Mouse (Mus musculus) adrenal gland, adult 10 weeks (tissue): ENCODE measurements around the gene Slc25a19. TPM values are rescaled to one million over a fixed set of nuclear protein-coding genes. Genes with fewer than 3 reads are reported as not detected.

ENCODE experiments used
- polyA plus RNA-seq: library from polyadenylated mRNA; stranded (reverse); fragments of 350-450 nt; fragmentation: Illumina TruSeq; extraction: RNeasy Lipid Tissue Mini Kit (QIAGEN cat#74804); gene quantifications from one replicate; pipeline ENCODE4 v1.2.3, GENCODE M21; 2014; ENCODE audit warnings: low read depth, low replicate concordance

The Slc25a19 gene
- polyA plus RNA-seq: 6.1 TPM

DNA sequence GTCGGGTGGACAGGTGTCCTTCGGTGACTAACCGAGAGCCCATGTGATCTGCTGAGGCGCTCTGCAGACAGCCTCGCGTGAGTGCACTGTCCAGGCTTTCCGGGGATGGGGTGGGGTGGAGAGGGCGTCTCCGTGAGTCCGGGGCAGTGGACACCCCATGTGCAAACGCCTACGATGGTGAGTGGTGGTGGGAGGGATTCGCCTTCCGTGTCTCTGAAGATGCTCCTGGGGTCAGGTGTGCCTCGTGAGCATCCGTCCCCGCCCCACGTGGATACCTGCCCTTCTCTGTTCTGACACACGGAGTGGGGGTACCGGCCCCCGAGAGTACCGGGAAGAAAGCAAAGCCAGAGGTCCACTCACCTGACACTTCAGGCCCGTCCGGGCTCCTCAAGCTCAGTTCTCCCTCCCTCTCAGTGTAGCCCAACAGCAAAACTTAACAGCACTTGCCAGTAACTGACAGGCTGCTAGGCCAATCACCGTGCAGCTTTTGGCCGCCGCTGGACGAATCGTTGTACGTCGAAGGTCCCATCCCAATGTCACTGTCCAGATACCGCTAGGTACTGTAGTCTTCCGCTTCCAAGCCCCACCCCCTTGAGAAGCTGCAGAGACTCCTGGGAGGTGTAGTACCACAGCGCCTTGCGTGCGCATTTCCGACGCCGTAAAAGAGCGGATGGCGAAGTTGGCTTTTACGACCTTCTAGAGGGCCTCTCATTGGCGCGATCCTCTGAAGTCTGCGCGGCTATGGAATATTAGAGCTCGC lies at the start of gene Slc25a19:
Slc25a19 (minus strand) TSS at position 591 of the 760 bp plus-strand sequence.

GRCm38 (mm10) chr11:115612410-115613137 lies 15.5 kb downstream of the Slc25a19 start, which contains the start of gene Mif4gd:
Gene Mif4gd, minus strand, starts transcription at chr11:115612969.

DNA sequence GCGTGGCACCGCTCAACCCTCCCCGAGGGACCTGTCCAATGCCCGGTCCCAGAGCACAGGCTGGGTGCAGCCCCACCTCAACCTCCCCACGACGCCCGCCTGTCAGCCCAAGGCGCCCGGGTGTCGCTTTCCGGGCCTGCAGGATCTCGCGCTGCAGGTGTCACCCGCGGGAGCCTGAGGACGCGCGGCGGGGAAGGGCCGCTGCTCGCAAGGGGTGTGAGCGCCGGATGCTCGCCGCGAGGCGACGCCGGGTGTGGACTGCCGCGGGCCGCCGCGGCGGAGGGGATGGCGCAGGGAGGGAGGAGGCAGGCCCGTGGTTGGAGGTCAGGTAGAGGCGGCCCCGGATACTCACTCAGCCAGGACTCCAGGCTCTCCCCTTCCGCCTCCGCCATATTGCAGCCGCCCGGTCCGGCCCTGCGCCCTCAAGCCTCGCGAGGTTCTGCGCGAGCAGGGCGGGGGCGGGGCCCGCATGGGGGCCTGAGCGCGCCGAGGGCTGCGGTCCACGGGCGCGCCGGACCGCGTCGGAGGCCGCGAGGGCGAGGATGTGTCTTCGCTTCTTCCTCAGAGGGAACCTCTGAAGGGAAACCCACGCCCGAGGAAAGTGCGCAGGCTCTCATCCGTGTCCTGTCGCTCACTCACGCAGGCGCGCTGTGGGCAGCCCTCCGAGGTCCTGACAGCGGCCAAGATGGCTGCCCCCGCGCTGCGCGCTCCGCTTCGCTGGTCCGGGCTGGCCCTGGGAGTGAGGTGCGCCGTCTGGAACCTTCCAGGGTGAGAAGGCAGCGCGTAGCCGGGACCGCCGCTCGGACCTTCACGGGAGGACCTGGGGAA lies 24.4 kb downstream of the Slc25a19 start, which contains the start of the genes Mrps7 and Gga3:
Mrps7 (plus strand) TSS at position 450 of the 828 bp plus-strand sequence.
Gga3 (minus strand) TSS at position 576 of the 828 bp plus-strand sequence.

Other genes with a start within 250 kb of the Slc25a19 start
- 4.8 TPM for gene Cdr2l, start 246.4 kb downstream of the Slc25a19 start, polyA plus RNA-seq
- 17.7 TPM for gene Mrpl58, start 224.5 kb downstream of the Slc25a19 start, polyA plus RNA-seq
- gene Atp5h, start 208.3 kb downstream of the Slc25a19 start, polyA plus RNA-seq: 611 TPM
- 64.0 TPM for gene Kctd2, start 208.2 kb downstream of the Slc25a19 start, polyA plus RNA-seq
- gene Trim80, start 187.8 kb downstream of the Slc25a19 start, polyA plus RNA-seq: not detected
- gene Slc16a5, start 165.8 kb downstream of the Slc25a19 start, polyA plus RNA-seq: not detected
- 0.82 TPM for gene Armc7, start 152.6 kb downstream of the Slc25a19 start, polyA plus RNA-seq
- 4.6 TPM for gene Nt5c, start 136.4 kb downstream of the Slc25a19 start, polyA plus RNA-seq
- gene Jpt1, start 113.9 kb downstream of the Slc25a19 start, polyA plus RNA-seq: 14.9 TPM
- gene Sumo2, start 92.0 kb downstream of the Slc25a19 start, polyA plus RNA-seq: 1,647 TPM
- 42.1 TPM for gene Nup85, start 63.9 kb downstream of the Slc25a19 start, polyA plus RNA-seq
- 8.8 TPM for gene Mrps7, start 24.4 kb downstream of the Slc25a19 start, polyA plus RNA-seq
- 3.3 TPM for gene Gga3, start 24.2 kb downstream of the Slc25a19 start, polyA plus RNA-seq
- gene Mif4gd, start 15.3 kb downstream of the Slc25a19 start, polyA plus RNA-seq: 54.5 TPM
- 160 TPM for gene Grb2, start 80.3 kb upstream of the Slc25a19 start, polyA plus RNA-seq
- gene Tmem94, start 137.1 kb upstream of the Slc25a19 start, polyA plus RNA-seq: 1.3 TPM
- gene Caskin2, start 185.3 kb upstream of the Slc25a19 start, polyA plus RNA-seq: 1.2 TPM
- gene Tsen54, start 186.4 kb upstream of the Slc25a19 start, polyA plus RNA-seq: not detected
- gene Llgl2, start 195.8 kb upstream of the Slc25a19 start, polyA plus RNA-seq: not detected
- gene Myo15b, start 230.1 kb upstream of the Slc25a19 start, polyA plus RNA-seq: not detected